Mouse (Mus musculus): ENCODE measurements around the gene Zbtb8a. TPM values are rescaled to one million over a fixed set of nuclear protein-coding genes. Genes with fewer than 3 reads are reported as not detected.

Zbtb8a gene
- total and polyA plus RNA-seq, 3 experiments: 0.89 to 1.6 TPM; not detected in 1

GRCm38 (mm10) chr4:129346481-129347154 is 31.3 kb downstream of the Zbtb8a start:
- Histone ChIP-seq H3K4me3 (ENCODE audit: control insufficient read depth in 1 of 2, insufficient read depth in 1 of 2, low read depth in 2 of 2, low read length in 2 of 2) (peak overlapping the region; percentile 58 to 60), H3K27ac (ENCODE audit: control insufficient read depth, low read depth, low read length) (peak overlapping the region; percentile 89)

GRCm38 (mm10) chr4:129342705-129343104 is 35.2 kb downstream of the Zbtb8a start:
- DNase-seq (ENCODE audit: low read depth, low spot score): no peak
- H3K4me1 ChIP-seq (ENCODE audit: control insufficient read depth in 1 of 2, insufficient read depth in 2 of 2, low read length in 2 of 2): peaks cover 3 to 10% of the 10 kb centered on the region in 2 experiments; a peak in 3 of 4 replicates
- TF ChIP-seq ZMIZ1 (IDR thresholded peaks at IDR 0.05; ENCODE audit: low read depth, low read length) (no peak), UBTF (IDR thresholded peaks at IDR 0.05; ENCODE audit: borderline replicate concordance, insufficient read depth, low read depth, low read length) (no peak), MEF2A (IDR thresholded peaks at IDR 0.05; ENCODE audit: extremely low read depth, insufficient replicate concordance, low read depth, low read length, poor library complexity, severe bottlenecking) (no peak), ZC3H11A (IDR thresholded peaks at IDR 0.05; ENCODE audit: low read depth, low read length) (no peak), ELF1 (IDR thresholded peaks at IDR 0.05; ENCODE audit: low read depth, low read length) (no peak), JUND (IDR thresholded peaks at IDR 0.05; ENCODE audit: low read depth, low read length) (no peak), ZKSCAN1 (IDR thresholded peaks at IDR 0.05; ENCODE audit: low read depth, low read length) (no peak), CHD2 (IDR thresholded peaks at IDR 0.05; ENCODE audit: low read length) (no peak), BHLHE40 (IDR thresholded peaks at IDR 0.05; ENCODE audit: borderline replicate concordance, low read depth, low read length) (no peak), RCOR1 (IDR thresholded peaks at IDR 0.05; ENCODE audit: low read depth, low read length) (no peak), MYC (IDR thresholded peaks at IDR 0.05; ENCODE audit: low read depth, low read length) (no peak), GABPA (IDR thresholded peaks at IDR 0.05; ENCODE audit: low read depth, low read length) (no peak), TCF12 (IDR thresholded peaks at IDR 0.05; ENCODE audit: low read depth, low read length) (no peak)
- no peaks in the 10 kb centered on the region for H3K9me3 ChIP-seq (replicated peaks; ENCODE audit: insufficient read depth, low read length)
- H3K79me2 ChIP-seq (ENCODE audit: control insufficient read depth, insufficient read depth, low read length, poor library complexity): no peaks in the 10 kb centered on the region
- no peaks in the 10 kb centered on the region for H3K27me3 ChIP-seq (ENCODE audit: control insufficient read depth in 1 of 2, insufficient read depth in 2 of 2, low read length in 2 of 2)
- H3K4me3 ChIP-seq (ENCODE audit: control insufficient read depth in 1 of 2, insufficient read depth in 1 of 2, low read depth in 2 of 2, low read length in 2 of 2): no peak overlapping the region
- no peak overlapping the region for H3K9ac ChIP-seq (ENCODE audit: control insufficient read depth, low read depth, low read length, poor library complexity, severe bottlenecking)
- H3K36me3 ChIP-seq (ENCODE audit: control insufficient read depth in 1 of 2, insufficient read depth in 2 of 2, low read length in 2 of 2): peaks cover 0 to 14% of the 10 kb centered on the region in 2 experiments; a peak in 3 of 4 replicates
- H3K27ac ChIP-seq (ENCODE audit: control insufficient read depth, low read depth, low read length): no peak overlapping the region

More at GRCm38 (mm10) chr4:129346481-129347154, 31.3 kb downstream of the Zbtb8a start:
- no peaks in the 10 kb centered on the region for H3K27me3 ChIP-seq (ENCODE audit: control insufficient read depth in 1 of 2, insufficient read depth in 2 of 2, low read length in 2 of 2)
- DNase-seq (ENCODE audit: low read depth, low spot score): peak; percentile 79
- H3K4me1 ChIP-seq (ENCODE audit: control insufficient read depth in 1 of 2, insufficient read depth in 2 of 2, low read length in 2 of 2): peaks cover 3 to 7% of the 10 kb centered on the region in 2 experiments; a peak in 3 of 4 replicates
- H3K9ac ChIP-seq (ENCODE audit: control insufficient read depth, low read depth, low read length, poor library complexity, severe bottlenecking): peak overlapping the region; percentile 74
- H3K79me2 ChIP-seq (ENCODE audit: control insufficient read depth, insufficient read depth, low read length, poor library complexity): no peaks in the 10 kb centered on the region
- no peak; the same call in 1 of the 2 replicates for TF ChIP-seq RCOR1 (IDR thresholded peaks at IDR 0.05; ENCODE audit: low read depth, low read length)
- no peak for TF ChIP-seq ELF1 (IDR thresholded peaks at IDR 0.05; ENCODE audit: low read depth, low read length)
- TF ChIP-seq KAT2A (conservative IDR thresholded peaks at IDR 0.05; ENCODE audit: low read depth, low read length): no peak
- no peak for TF ChIP-seq TAL1 (IDR thresholded peaks at IDR 0.05; ENCODE audit: low read length)
- TF ChIP-seq JUND (IDR thresholded peaks at IDR 0.05; ENCODE audit: low read depth, low read length): peak; percentile 82
- TF ChIP-seq MAFK (IDR thresholded peaks at IDR 0.05; ENCODE audit: borderline replicate concordance, low read depth, low read length): no peak
- TF ChIP-seq MYB (IDR thresholded peaks at IDR 0.05; ENCODE audit: low read depth, low read length): no peak
- TF ChIP-seq MYC (IDR thresholded peaks at IDR 0.05; ENCODE audit: low read depth, low read length): peak; percentile 80; the same call in 1 of the 2 replicates
- TF ChIP-seq MAX (IDR thresholded peaks at IDR 0.05; ENCODE audit: low read length): peak; percentile 75; the same call in 1 of the 2 replicates
- TF ChIP-seq MEF2A (IDR thresholded peaks at IDR 0.05; ENCODE audit: extremely low read depth, insufficient replicate concordance, low read depth, low read length, poor library complexity, severe bottlenecking): no peak
- peak; percentile 56; the same call in 1 of the 2 replicates for TF ChIP-seq TBP (IDR thresholded peaks at IDR 0.05; ENCODE audit: low read depth, low read length)
- TF ChIP-seq NELFE (IDR thresholded peaks at IDR 0.05; ENCODE audit: low read depth, low read length): no peak
- no peak for TF ChIP-seq E2F4 (IDR thresholded peaks at IDR 0.05; ENCODE audit: borderline replicate concordance, low read depth, low read length)
- peak; percentile 46 to 50; a peak in 2 of 4 replicates for TF ChIP-seq EP300 (IDR thresholded peaks at IDR 0.05; ENCODE audit: low read depth in 1 of 2, low read length in 2 of 2)
- TF ChIP-seq BHLHE40 (IDR thresholded peaks at IDR 0.05; ENCODE audit: borderline replicate concordance, low read depth, low read length): peak; percentile 80
- peak in 1 of 2 experiments; percentile 41; a peak in 1 of 4 replicates for TF ChIP-seq POLR2A (IDR thresholded peaks at IDR 0.05; ENCODE audit: control insufficient read depth in 1 of 2, insufficient read depth in 1 of 2, low read depth in 1 of 2, low read length in 2 of 2, poor library complexity in 1 of 2)
- TF ChIP-seq GATA1 (IDR thresholded peaks at IDR 0.05; ENCODE audit: low read depth, low read length): 0 out of 2 replicates have a peak, but pooled peaks have one; percentile 1
- no peak for TF ChIP-seq ZKSCAN1 (IDR thresholded peaks at IDR 0.05; ENCODE audit: low read depth, low read length)
- peak; percentile 59 for TF ChIP-seq MXI1 (IDR thresholded peaks at IDR 0.05; ENCODE audit: low read depth, low read length)
- TF ChIP-seq SIN3A (IDR thresholded peaks at IDR 0.05; ENCODE audit: low read length): peak; percentile 63
- H3K36me3 ChIP-seq (ENCODE audit: control insufficient read depth in 1 of 2, insufficient read depth in 2 of 2, low read length in 2 of 2): peaks cover 0 to 4% of the 10 kb centered on the region in 2 experiments; a peak in 3 of 4 replicates
- no peaks in the 10 kb centered on the region for H3K9me3 ChIP-seq (replicated peaks; ENCODE audit: insufficient read depth, low read length)

Measured in MEL (cell line).